Mouse (Mus musculus) hindbrain, embryonic 12.5 days (tissue): ENCODE measurements around the gene Tctn1. TPM values are rescaled to one million over a fixed set of nuclear protein-coding genes. Genes with fewer than 3 reads are reported as not detected.

Source experiments
- ATAC-seq: fragments of 200-750 bp; cut with Nextera tagmentation; 2 replicates; pipeline ENCODE4 v1.8.0; 2017; ENCODE audit warnings: moderate TSS enrichment; ENCODE audit not compliant: low FRiP score
- H3K27ac ChIP-seq: fragments of 300-500 bp; sonication (generic); 2 replicates; pipeline ENCODE4 v1.5.1; 2016; ENCODE audit warnings: mild to moderate bottlenecking
- H3K27me3 ChIP-seq: fragments of 300-500 bp; sonication (generic); 2 replicates; pipeline ENCODE4 v1.6.1; 2016; ENCODE audit warnings: mild to moderate bottlenecking
- H3K36me3 ChIP-seq: fragments of 300-500 bp; sonication (generic); 2 replicates; pipeline ENCODE4 v1.6.1; 2016; ENCODE audit warnings: mild to moderate bottlenecking
- H3K4me1 ChIP-seq: fragments of 300-500 bp; sonication (generic); 2 replicates; pipeline ENCODE4 v1.6.1; 2016
- H3K4me2 ChIP-seq: fragments of 300-500 bp; sonication (generic); replicated peaks from 2 replicates; pipeline ENCODE4 v1.6.1; 2016; ENCODE audit warnings: mild to moderate bottlenecking
- H3K4me3 ChIP-seq: fragments of 300-500 bp; sonication (generic); 2 replicates; pipeline ENCODE4 v1.5.1; 2016; ENCODE audit warnings: mild to moderate bottlenecking
- H3K9ac ChIP-seq: fragments of 300-500 bp; sonication (generic); 2 replicates; pipeline ENCODE4 v1.6.1; 2016; ENCODE audit warnings: mild to moderate bottlenecking, moderate library complexity
- H3K9me3 ChIP-seq: fragments of 300-500 bp; sonication (generic); replicated peaks from 2 replicates; pipeline ENCODE4 v1.6.1; 2016; ENCODE audit warnings: mild to moderate bottlenecking
- WGBS: fragments of 180-500 bp; shearing (Covaris S2); methylation state at CpG from one replicate; pipeline ENCODE4 v1.1.7; 2016; 5-methylcytosine and 5-hydroxymethylcytosine counted together
- polyA plus RNA-seq: library from polyadenylated mRNA; unstranded; fragments of >200 nt; fragmentation: Nextera tagmentation; extraction: Ambion mirVana; gene quantifications from 2 replicates; pipeline ENCODE4 v1.2.1, GENCODE M21; 2016

The Tctn1 gene
- polyA plus RNA-seq, 1 experiment from 2014 or later = 7.7 TPM

DNA sequence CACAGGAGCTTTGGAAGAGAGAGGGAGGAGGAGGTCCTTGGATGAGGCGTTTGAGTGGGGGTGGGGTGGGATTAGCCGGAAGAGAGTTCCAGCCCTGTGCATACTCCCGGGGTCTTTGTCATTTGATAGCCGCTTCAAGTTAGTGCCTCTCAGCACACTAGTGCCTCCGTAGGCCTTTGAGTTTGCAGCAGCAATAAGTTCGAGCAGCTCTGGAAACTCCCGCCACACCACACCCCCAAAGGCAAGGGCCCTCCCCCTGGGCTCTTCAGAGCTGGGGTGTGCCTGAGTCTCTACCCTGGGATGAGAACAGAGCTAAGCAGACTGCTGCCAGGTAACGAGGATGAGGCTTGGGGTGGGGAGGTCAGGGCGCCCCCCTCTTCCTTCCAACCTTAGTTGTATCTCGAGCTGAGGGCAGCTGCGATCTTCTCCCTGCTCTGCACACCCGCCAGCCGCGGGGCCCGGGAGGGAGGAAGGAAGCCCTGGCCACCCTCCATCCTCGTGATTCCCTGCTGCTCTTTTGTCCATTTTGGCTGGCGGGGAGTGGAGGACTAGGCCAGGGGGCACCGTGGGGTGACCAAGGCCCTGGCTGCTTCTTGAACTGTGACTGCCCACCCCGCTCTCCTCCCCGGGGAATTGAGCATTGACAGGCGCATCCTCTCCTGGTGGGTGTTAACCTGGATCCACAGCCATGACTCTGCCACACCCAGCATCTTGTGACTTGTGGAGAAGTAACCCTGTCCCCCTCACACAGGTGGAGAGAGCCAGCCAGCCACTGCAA lies 54.5 kb downstream of the Tctn1 start:
- peak overlapping the region; percentile 26; the same call in 1 of the 2 replicates for H3K27ac ChIP-seq
- 0 out of 2 replicates have a peak, but pooled peaks have one; percentile 35 for ATAC-seq

DNA sequence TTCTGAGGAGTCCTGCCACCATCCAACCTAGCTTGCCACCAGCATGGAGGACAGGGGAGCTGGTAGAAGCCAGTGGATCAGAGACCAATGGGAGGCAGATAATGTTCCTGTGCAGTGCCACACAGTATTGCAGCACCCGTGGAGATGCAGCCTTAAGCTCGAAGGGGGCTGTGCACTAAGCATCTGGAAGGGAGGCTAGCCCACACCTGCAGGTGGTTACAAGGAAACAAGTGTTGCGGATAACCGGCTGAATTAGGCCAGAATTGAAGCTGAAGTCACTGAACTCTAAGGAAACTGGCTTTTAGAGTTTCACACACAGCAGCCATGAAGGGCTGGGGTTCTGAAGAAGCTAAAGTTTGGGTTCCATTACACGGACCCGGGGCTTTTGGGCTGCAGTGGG lies 55.4 kb downstream of the Tctn1 start:
- Histone ChIP-seq H3K27me3 (no peaks in the 10 kb centered on the region), H3K27ac (no peak overlapping the region), H3K4me3 (no peak overlapping the region), H3K36me3 (no peaks in the 10 kb centered on the region), H3K4me1 (peaks cover 14% of the 10 kb centered on the region), H3K4me2 (peak overlapping the region; percentile 52), H3K9ac (no peak overlapping the region), H3K9me3 (0 out of 2 replicates have a peak, but pooled peaks cover 4% of the 10 kb centered on the region)
- ATAC-seq = no peak
- WGBS = 52% methylated on average over 6 of the region's 6 CpGs

More for the DNA sequence above, 54.5 kb downstream of the Tctn1 start:
- Histone ChIP-seq H3K36me3 (no peaks in the 10 kb centered on the region), H3K9ac (peak overlapping the region; percentile 47; the same call in 1 of the 2 replicates), H3K27me3 (no peaks in the 10 kb centered on the region), H3K4me3 (peak overlapping the region; percentile 22), H3K4me1 (peaks cover 14% of the 10 kb centered on the region), H3K9me3 (0 out of 2 replicates have a peak, but pooled peaks cover 4% of the 10 kb centered on the region), H3K4me2 (peak overlapping the region; percentile 52)
- WGBS = 5% methylated on average over 20 of the region's 21 CpGs

DNA sequence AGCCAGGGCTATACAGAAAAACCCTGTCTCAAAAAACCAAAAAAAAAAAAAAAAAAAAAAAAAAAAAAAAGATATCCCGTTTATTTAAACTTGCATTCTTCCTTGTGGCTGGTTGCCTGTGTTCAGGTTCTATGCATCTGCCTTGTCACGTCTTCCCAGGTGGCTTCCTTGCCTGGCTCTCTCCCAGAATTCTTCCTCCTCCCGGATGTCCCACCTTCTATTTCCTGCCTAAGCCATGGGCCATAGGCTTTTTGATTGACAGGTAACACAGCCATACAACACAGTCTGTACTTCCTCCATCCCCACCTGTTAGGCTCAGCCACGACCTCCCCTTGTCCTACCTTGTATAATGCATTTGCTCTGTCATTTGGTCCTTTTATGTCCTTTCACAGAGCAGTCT lies 57.8 kb downstream of the Tctn1 start, which contains the start of gene Hvcn1:
Gene Hvcn1, plus strand, starts transcription at position 330 of the 400 bp plus-strand sequence.
- no peak for ATAC-seq
- H3K36me3 ChIP-seq = no peaks in the 10 kb centered on the region
- H3K4me3 ChIP-seq = no peak within 1 kb of the TSS
- 84% methylated on average over 4 of the region's 4 CpGs for WGBS
- H3K4me1 ChIP-seq = peaks cover 14% of the 10 kb centered on the region
- H3K9ac ChIP-seq = no peak within 1 kb of the TSS
- no peak within 1 kb of the TSS for H3K27ac ChIP-seq
- no peaks in the 10 kb centered on the region for H3K27me3 ChIP-seq
- no peak within 1 kb of the TSS for H3K4me2 ChIP-seq
- 0 out of 2 replicates have a peak, but pooled peaks cover 4% of the 10 kb centered on the region for H3K9me3 ChIP-seq

DNA sequence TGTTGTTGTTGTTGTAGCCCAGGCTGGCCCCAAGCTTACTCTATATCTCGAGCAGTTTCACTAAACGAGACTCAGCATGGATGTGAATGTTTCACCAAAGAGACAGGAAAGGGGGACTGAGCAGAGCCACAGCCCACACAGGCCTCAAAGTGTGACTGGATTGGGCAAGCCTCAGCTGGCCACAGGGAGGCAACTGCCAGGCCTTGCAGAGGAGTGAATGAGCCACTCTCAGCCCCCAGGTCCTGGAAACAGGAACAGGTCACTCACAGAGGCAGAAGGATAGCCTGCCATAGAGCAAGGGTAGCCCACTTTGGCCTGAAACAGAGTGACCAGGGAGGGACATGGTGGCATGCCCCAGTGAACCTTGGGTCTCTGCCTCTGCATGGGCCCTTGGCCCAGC lies 60.1 kb downstream of the Tctn1 start:
- Histone ChIP-seq H3K4me2 (no peak overlapping the region), H3K4me3 (no peak overlapping the region), H3K27ac (no peak overlapping the region), H3K27me3 (no peaks in the 10 kb centered on the region), H3K9me3 (peaks cover 4% of the 10 kb centered on the region; the same call in 1 of the 2 replicates), H3K36me3 (no peaks in the 10 kb centered on the region), H3K9ac (no peak overlapping the region), H3K4me1 (peaks cover 3% of the 10 kb centered on the region)
- no peak for ATAC-seq
- 83% methylated on average over 2 of the region's 2 CpGs for WGBS

DNA sequence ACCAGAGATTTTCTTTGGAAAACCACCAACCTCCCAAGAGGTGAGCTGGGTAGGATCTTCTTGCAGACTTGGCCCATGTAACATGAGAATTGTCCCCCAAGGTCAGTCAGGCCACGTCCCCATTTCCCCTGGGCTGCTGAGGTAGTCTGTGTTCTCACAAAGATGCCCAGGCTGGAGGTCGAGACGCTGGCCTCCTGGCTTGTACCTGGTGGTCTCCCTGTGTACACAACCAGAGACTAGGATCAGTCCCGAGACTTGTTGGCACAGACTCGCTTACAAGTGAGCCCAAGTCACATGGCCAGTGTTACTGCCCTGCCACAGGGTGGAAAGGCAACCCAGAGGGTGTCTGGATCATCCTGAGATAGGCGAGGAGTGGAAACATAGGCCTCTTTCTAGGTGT lies 62.4 kb downstream of the Tctn1 start:
- ATAC-seq = no peak
- WGBS = 89% methylated on average over 6 of the region's 6 CpGs
- no peaks in the 10 kb centered on the region for H3K27me3 ChIP-seq
- no peaks in the 10 kb centered on the region; the same call in 1 of the 2 replicates for H3K9me3 ChIP-seq
- no peak overlapping the region for H3K27ac ChIP-seq
- no peaks in the 10 kb centered on the region for H3K36me3 ChIP-seq
- no peak overlapping the region for H3K4me3 ChIP-seq
- no peaks in the 10 kb centered on the region for H3K4me1 ChIP-seq
- H3K9ac ChIP-seq = no peak overlapping the region
- H3K4me2 ChIP-seq = no peak overlapping the region

DNA sequence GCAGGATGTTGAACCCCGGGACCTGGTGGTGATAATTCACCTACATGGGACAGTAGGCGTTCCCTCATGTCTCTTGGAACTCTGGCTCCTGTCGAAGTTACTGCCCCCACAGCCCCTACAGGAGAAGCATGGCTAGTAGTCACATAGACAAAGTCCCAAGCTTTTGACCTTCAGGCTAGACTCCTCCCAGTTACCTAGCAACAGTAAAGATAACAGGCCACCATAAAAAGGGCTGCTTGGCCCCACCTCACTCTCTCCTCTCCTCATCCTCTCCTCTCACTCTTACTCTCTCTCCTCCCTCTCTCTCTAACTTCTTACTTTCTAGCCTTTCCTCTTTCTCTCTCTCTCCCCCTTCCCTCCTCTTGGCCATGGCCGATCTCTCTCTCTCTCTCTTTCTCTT lies 63.4 kb downstream of the Tctn1 start:
- Histone ChIP-seq H3K4me2 (no peak overlapping the region), H3K9ac (no peak overlapping the region), H3K36me3 (no peaks in the 10 kb centered on the region), H3K27me3 (no peaks in the 10 kb centered on the region), H3K4me3 (no peak overlapping the region), H3K4me1 (no peaks in the 10 kb centered on the region), H3K27ac (no peak overlapping the region), H3K9me3 (no peaks in the 10 kb centered on the region; the same call in 1 of the 2 replicates)
- ATAC-seq = no peak
- WGBS = 91% methylated on average over 4 of the region's 4 CpGs

DNA sequence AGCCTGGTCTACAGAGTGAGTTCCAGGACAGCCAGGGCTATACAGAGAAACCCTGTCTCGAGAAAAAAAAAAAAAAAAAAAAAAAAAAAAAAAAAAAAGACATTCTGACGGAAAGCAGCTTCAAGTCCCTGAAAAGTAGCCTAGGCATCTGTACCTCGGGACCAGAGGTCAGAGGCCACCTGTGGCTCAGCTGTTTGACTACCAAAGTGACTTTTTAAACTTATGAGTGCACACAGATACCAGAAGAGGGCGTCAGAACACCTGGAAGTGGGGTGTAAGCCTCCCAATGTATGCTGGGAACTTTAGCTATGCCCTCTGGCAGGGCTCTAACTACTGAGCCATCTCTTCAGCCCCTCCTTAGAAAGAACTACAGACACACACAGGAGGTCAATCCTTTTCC lies 71.9 kb downstream of the Tctn1 start:
- no peak overlapping the region for H3K4me3 ChIP-seq
- H3K27ac ChIP-seq = no peak overlapping the region
- no peak overlapping the region for H3K9ac ChIP-seq
- H3K4me2 ChIP-seq = no peak overlapping the region
- no peaks in the 10 kb centered on the region for H3K27me3 ChIP-seq
- no peak for ATAC-seq
- no peaks in the 10 kb centered on the region for H3K4me1 ChIP-seq
- WGBS = 45% methylated on average over 3 of the region's 4 CpGs
- no peaks in the 10 kb centered on the region for H3K36me3 ChIP-seq
- H3K9me3 ChIP-seq = no peaks in the 10 kb centered on the region

DNA sequence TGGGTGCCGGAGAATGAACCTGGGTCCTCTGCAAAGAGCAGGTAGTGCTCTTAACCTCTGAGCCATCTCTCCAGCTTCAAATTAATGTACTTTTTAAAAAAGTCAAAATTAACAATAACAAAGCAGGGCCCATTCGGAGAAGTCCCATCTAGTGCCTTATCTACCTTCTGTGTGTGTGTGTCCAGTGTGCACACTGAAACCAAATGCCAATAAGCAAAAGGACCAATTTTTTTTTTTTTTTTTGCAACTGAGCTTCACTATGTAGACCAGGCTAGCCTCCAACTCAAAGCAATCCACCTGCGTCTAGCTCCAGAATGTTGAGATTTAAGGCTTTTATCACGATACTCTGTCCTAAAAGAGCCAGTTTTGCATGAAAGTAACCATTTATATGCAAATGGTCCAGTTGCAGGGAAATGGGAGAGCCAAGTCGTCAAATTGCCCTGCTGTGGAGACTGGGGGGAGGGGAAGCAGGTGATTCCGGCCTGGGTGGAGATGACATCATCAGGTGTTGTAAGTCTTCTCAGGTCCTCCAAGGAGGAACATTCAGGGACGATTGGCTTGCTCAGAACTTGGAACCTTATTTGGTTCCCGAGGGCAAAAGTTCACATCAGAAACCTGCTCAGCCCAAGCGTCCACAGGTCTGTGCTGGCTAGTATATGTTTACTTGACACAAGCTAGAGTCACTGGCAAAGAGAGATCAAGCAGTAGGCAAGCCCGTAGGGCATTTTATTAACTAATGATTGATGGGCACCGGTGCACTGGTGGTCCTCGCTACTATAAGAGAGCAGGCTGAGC lies 72.8 kb downstream of the Tctn1 start:
- Histone ChIP-seq H3K9me3 (no peaks in the 10 kb centered on the region), H3K27me3 (no peaks in the 10 kb centered on the region), H3K4me1 (no peaks in the 10 kb centered on the region), H3K9ac (no peak overlapping the region), H3K27ac (no peak overlapping the region), H3K4me2 (no peak overlapping the region), H3K36me3 (no peaks in the 10 kb centered on the region), H3K4me3 (no peak overlapping the region)
- 75% methylated on average over 12 of the region's 12 CpGs for WGBS
- ATAC-seq = no peak

DNA sequence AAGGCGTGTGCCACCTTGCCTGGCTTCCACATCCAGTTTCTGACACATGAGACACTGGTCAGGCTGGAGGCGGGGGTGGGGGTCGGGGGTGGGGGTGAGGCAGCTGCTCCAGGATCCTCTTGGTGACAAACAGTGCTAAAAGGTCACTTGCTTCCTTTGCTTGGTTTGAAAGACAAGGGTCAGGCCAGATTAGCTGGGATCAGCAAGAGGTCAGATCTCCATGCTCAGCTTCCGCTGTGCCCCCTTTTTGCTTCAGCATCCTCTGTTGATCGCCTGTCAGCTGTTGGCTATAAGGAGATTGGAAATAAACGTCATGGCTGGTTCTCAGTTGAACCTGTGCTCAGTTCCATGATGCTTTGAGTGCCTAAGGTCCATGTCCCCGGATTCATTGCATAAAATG lies 73.8 kb downstream of the Tctn1 start:
- Histone ChIP-seq H3K4me1 (no peaks in the 10 kb centered on the region), H3K36me3 (no peaks in the 10 kb centered on the region), H3K9me3 (no peaks in the 10 kb centered on the region), H3K9ac (no peak overlapping the region), H3K4me3 (no peak overlapping the region), H3K4me2 (no peak overlapping the region), H3K27me3 (no peaks in the 10 kb centered on the region), H3K27ac (no peak overlapping the region)
- no peak for ATAC-seq
- 43% methylated on average over 7 of the region's 7 CpGs for WGBS

DNA sequence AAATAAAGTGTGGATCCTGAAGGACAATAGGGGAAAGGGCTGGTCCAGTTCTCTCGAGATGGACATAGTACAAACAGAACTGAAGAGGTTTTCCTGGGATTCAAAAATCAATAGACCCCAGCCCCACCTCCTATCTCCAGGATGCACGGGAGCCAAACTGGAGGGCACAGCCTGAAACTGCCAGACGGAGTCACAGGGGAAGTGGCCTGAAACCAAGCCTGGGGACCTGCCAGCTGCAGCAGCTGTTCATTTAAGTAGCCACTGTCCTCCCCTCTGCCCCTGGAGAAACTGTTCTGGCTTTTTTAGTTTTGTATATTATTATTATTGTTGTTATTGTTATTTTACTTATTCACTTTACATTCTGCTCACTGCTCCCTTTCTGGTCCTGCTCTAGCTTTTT lies 75.1 kb downstream of the Tctn1 start:
- no peaks in the 10 kb centered on the region for H3K9me3 ChIP-seq
- H3K9ac ChIP-seq = no peak overlapping the region
- H3K27me3 ChIP-seq = no peaks in the 10 kb centered on the region
- no peak for ATAC-seq
- H3K4me2 ChIP-seq = no peak overlapping the region
- H3K4me1 ChIP-seq = no peaks in the 10 kb centered on the region
- H3K36me3 ChIP-seq = no peaks in the 10 kb centered on the region
- no peak overlapping the region for H3K4me3 ChIP-seq
- H3K27ac ChIP-seq = no peak overlapping the region
- 69% methylated on average over 3 of the region's 3 CpGs for WGBS
